Mouse (Mus musculus): ENCODE data around the gene Crtc1.

DNA sequence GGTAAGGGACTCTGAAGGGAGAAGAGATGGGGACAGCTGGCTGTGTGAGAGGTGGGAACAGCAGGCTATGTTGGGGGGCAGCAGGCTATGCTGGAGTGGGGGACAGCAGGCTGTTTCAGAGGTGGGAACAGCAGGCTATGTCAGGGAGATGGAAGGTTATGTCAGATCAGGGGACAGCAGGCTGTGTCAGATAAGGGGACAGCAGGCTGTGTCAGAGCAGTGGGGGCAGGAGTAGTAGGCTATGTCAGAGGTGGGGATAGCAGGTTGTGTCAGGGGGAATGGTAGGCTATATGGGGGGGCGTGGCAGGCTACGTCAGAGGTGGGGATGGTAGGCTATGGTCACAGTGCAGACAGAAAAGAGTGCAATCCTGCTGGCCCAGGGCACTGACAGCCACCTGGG is 16.7 kb downstream of the Crtc1 start:
- TF ChIP-seq TBP (IDR thresholded peaks at IDR 0.05; ENCODE audit: low read depth, low read length) (no peak), EP300 (IDR thresholded peaks at IDR 0.05; ENCODE audit: low read depth in 1 of 2, low read length in 2 of 2) (peak; percentile 10 to 35; a peak in 1 of 4 replicates), CTCF (IDR thresholded peaks at IDR 0.05 in 2 of 3, conservative IDR thresholded peaks at IDR 0.05 in 1 of 3; ENCODE audit: control insufficient read depth in 1 of 3, insufficient read depth in 1 of 3, low read depth in 2 of 3, low read length in 3 of 3, poor library complexity in 1 of 3, severe bottlenecking in 1 of 3) (no peak), POLR2AphosphoS5 (IDR thresholded peaks at IDR 0.05; ENCODE audit: borderline replicate concordance, low read depth, low read length) (no peak), POLR2A (IDR thresholded peaks at IDR 0.05; ENCODE audit: control insufficient read depth in 1 of 2, insufficient read depth in 1 of 2, low read depth in 1 of 2, low read length in 2 of 2, poor library complexity in 1 of 2) (no peak), MYC (IDR thresholded peaks at IDR 0.05; ENCODE audit: low read depth, low read length) (no peak), HCFC1 (IDR thresholded peaks at IDR 0.05; ENCODE audit: low read depth, low read length) (no peak), NRF1 (IDR thresholded peaks at IDR 0.05; ENCODE audit: insufficient read depth, low read depth, low read length, poor library complexity, severe bottlenecking) (no peak), TAL1 (IDR thresholded peaks at IDR 0.05; ENCODE audit: low read length) (peak; percentile 77), ZNF384 (IDR thresholded peaks at IDR 0.05; ENCODE audit: low read depth, low read length) (no peak), CHD2 (IDR thresholded peaks at IDR 0.05; ENCODE audit: low read length) (no peak)
